Mouse (Mus musculus) forebrain, embryonic 10.5 days (tissue): Measurements from ENCODE around the gene Gm19345. TPM values are rescaled to one million over a fixed set of nuclear protein-coding genes. Genes with fewer than 3 reads are reported as not detected.

Source experiments
- DNase-seq: peaks from one replicate; pipeline ENCODE4 v3.0.0-alpha.2; 2017; ENCODE audit warnings: low spot score; ENCODE audit errors: extremely low spot score
- H3K27ac ChIP-seq: fragments of 300-500 bp; sonication (generic); 2 replicates; pipeline ENCODE4 v1.5.1; 2016; ENCODE audit warnings: mild to moderate bottlenecking
- H3K27me3 ChIP-seq: fragments of 300-500 bp; sonication (generic); 2 replicates; pipeline ENCODE4 v1.6.1; 2016; ENCODE audit warnings: mild to moderate bottlenecking; ENCODE audit not compliant: poor library complexity, severe bottlenecking
- H3K36me3 ChIP-seq: fragments of 300-500 bp; sonication (generic); replicated peaks from 2 replicates; pipeline ENCODE4 v1.6.1; 2016; ENCODE audit warnings: mild to moderate bottlenecking, moderate library complexity
- H3K4me1 ChIP-seq: fragments of 300-500 bp; sonication (generic); 2 replicates; pipeline ENCODE4 v1.6.1; 2016
- H3K4me3 ChIP-seq: fragments of 300-500 bp; sonication (generic); 2 replicates; pipeline ENCODE4 v1.5.1; 2016; ENCODE audit warnings: mild to moderate bottlenecking, moderate library complexity
- H3K9me3 ChIP-seq: fragments of 300-500 bp; sonication (generic); 2 replicates; pipeline ENCODE4 v1.6.1; 2016; ENCODE audit warnings: mild to moderate bottlenecking, moderate library complexity
- WGBS: fragments of 180-500 bp; shearing (Covaris S2); methylation state at CpG from one replicate; pipeline ENCODE4 v1.1.7; 2016; 5-methylcytosine and 5-hydroxymethylcytosine counted together
- polyA plus RNA-seq: library from polyadenylated mRNA; unstranded; fragments of >200 nt; fragmentation: Nextera tagmentation; extraction: Ambion mirVana; gene quantifications from 2 replicates; pipeline ENCODE4 v1.2.1, GENCODE M21; 2016

Gm19345 gene
- polyA plus RNA-seq, result 0.26 TPM in 1 of 2 replicates, not detected in the other

DNA sequence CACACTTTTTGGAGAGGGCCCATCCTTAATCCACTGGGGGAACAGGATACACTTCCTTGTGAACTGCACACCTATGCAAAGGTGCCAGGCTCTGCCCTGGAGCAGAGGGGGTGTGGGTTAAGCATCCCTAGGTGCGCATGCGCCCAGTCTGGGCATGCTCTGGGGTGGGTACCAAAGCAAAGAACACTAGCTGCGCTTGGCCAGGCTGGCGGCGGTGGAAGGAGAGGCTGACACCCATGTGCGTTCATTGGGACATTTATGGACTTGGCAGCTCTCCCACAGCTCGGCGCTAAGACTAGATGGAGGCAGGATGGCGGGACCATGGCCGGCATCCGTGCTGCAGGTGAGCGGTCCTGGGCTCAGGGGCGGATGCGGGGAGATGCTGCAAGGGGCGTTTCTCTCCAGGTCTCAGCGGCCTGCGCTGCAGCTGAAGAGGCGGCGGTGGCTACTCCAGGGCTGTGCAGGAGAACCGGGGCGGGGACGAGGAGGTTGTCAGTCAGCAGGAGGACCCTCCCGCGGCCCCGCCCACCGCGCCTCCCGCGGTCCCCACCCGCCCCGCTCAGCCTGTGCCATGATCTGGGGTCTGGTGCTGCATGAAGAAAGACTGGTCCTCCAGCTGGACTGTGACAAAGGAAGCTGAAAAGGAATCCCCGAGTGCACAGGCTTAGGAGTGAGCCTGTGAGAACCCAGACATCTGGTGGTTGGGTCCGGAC lies at the start of gene Gm19345:
Gm19345 (plus strand) TSS at position 146 of the 713 bp plus-strand sequence.
- WGBS, result 3% methylated on average over 33 of the region's 33 CpGs
- Histone ChIP-seq H3K4me1 (peaks cover 16% of the 10 kb centered on the region), H3K9me3 (no peaks in the 10 kb centered on the region; the same call in 1 of the 2 replicates), H3K4me3 (peak within 1 kb of the TSS; percentile 40), H3K27ac (no peak within 1 kb of the TSS), H3K27me3 (peaks cover 54% of the 10 kb centered on the region), H3K36me3 (no peaks in the 10 kb centered on the region)
- no peak for DNase-seq

GRCm38 (mm10) chr7:19802995-19803394 lies 48.8 kb upstream of the Gm19345 start:
- DNase-seq, result peak; percentile 67
- Histone ChIP-seq H3K27ac (no peak overlapping the region), H3K4me1 (no peaks in the 10 kb centered on the region), H3K4me3 (no peak overlapping the region), H3K27me3 (peaks cover 7% of the 10 kb centered on the region), H3K36me3 (no peaks in the 10 kb centered on the region), H3K9me3 (no peaks in the 10 kb centered on the region)
- WGBS, result 18% methylated on average over 7 of the region's 7 CpGs

- H3K4me3 ChIP-seq, result no peak overlapping the region
- H3K36me3 ChIP-seq, result no peaks in the 10 kb centered on the region
- peaks cover 20% of the 10 kb centered on the region for H3K4me1 ChIP-seq
- 86% methylated on average over 8 of the region's 8 CpGs for WGBS
- no peak overlapping the region for H3K27ac ChIP-seq
- peaks cover 42% of the 10 kb centered on the region for H3K27me3 ChIP-seq
- DNase-seq, result no peak
- no peaks in the 10 kb centered on the region for H3K9me3 ChIP-seq
Measured at GRCm38 (mm10) chr7:19806356-19806969, 45.3 kb upstream of the Gm19345 start.

- peaks cover 64% of the 10 kb centered on the region for H3K27me3 ChIP-seq
Measured at GRCm38 (mm10) chr7:19809369-19809768, 42.4 kb upstream of the Gm19345 start.

DNA sequence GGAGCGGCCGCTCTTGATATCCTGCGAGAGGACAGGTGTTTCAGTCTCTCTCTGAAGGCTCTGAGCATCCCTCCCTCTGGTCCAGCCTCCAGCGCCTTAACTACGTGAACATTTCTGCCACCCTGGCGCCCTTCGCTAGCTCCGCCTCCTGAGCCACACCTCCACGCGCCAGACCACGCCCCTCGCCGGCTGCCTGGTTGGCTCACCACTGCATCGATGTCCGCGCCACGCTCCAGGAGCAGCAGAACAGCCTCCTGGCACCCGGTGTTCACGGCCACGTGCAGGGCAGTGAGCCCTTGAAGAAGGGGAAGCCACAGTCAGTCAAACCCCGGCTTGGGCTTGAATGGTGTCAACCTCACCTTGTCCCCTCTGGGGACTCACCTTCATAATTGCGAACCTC lies 40.7 kb upstream of the Gm19345 start:
- Histone ChIP-seq H3K36me3 (no peaks in the 10 kb centered on the region), H3K27me3 (peaks cover 82% of the 10 kb centered on the region), H3K9me3 (peaks cover 5% of the 10 kb centered on the region; the same call in 1 of the 2 replicates), H3K4me3 (peak overlapping the region; percentile 38), H3K4me1 (peaks cover 31% of the 10 kb centered on the region), H3K27ac (no peak overlapping the region)
- peak; percentile 56 for DNase-seq
- 3% methylated on average over 22 of the region's 22 CpGs for WGBS

More at GRCm38 (mm10) chr7:19809369-19809768, 42.4 kb upstream of the Gm19345 start:
- 2% methylated on average over 27 of the region's 27 CpGs for WGBS
- H3K4me1 ChIP-seq, result peaks cover 21% of the 10 kb centered on the region
- peak overlapping the region; percentile 40 for H3K4me3 ChIP-seq
- no peaks in the 10 kb centered on the region for H3K36me3 ChIP-seq
- peak; percentile 24 for DNase-seq
- H3K27ac ChIP-seq, result no peak overlapping the region
- H3K9me3 ChIP-seq, result no peaks in the 10 kb centered on the region

- 84% methylated on average over 4 of the region's 4 CpGs for whole genome bisulfite sequencing
- Histone ChIP-seq H3K27me3 (peaks cover 100% of the 10 kb centered on the region), H3K4me3 (no peak overlapping the region), H3K4me1 (peaks cover 50% of the 10 kb centered on the region), H3K27ac (no peak overlapping the region), H3K9me3 (peaks cover 5% of the 10 kb centered on the region; the same call in 1 of the 2 replicates), H3K36me3 (no peaks in the 10 kb centered on the region)
- DNase-seq, result no peak
Measured at GRCm38 (mm10) chr7:19813161-19813560, 38.6 kb upstream of the Gm19345 start.

- Histone ChIP-seq H3K4me3 (no peak overlapping the region), H3K36me3 (no peaks in the 10 kb centered on the region), H3K4me1 (peaks cover 49% of the 10 kb centered on the region), H3K27me3 (peaks cover 100% of the 10 kb centered on the region), H3K27ac (no peak overlapping the region), H3K9me3 (peaks cover 5% of the 10 kb centered on the region; the same call in 1 of the 2 replicates)
- 86% methylated on average over 6 of the region's 6 CpGs for WGBS
- no peak for DNase-seq
Measured at GRCm38 (mm10) chr7:19813579-19814122, 38.2 kb upstream of the Gm19345 start.

GRCm38 (mm10) chr7:19815296-19816223 lies 36.2 kb upstream of the Gm19345 start:
- H3K27ac ChIP-seq, result peak overlapping the region; percentile 62; the same call in 1 of the 2 replicates
- no peaks in the 10 kb centered on the region for H3K36me3 ChIP-seq
- DNase-seq, result no peak

GRCm38 (mm10) chr7:19816224-19816771 lies 35.5 kb upstream of the Gm19345 start:
- Histone ChIP-seq H3K4me1 (peaks cover 31% of the 10 kb centered on the region), H3K27ac (peak overlapping the region; percentile 62), H3K4me3 (peak overlapping the region; percentile 52), H3K27me3 (peaks cover 100% of the 10 kb centered on the region), H3K9me3 (peaks cover 8% of the 10 kb centered on the region; the same call in 1 of the 2 replicates), H3K36me3 (no peaks in the 10 kb centered on the region)
- DNase-seq, result peak; percentile 65
- under 1% methylated on average over 26 of the region's 28 CpGs for WGBS

More at GRCm38 (mm10) chr7:19815296-19816223, 36.2 kb upstream of the Gm19345 start:
- 27% methylated on average over 17 of the region's 17 CpGs for WGBS
- Histone ChIP-seq H3K4me3 (peak overlapping the region; percentile 52), H3K27me3 (peaks cover 100% of the 10 kb centered on the region), H3K4me1 (peaks cover 39% of the 10 kb centered on the region), H3K9me3 (peaks cover 5% of the 10 kb centered on the region; the same call in 1 of the 2 replicates)

- peak; percentile 44 for DNase-seq
- Histone ChIP-seq H3K36me3 (no peaks in the 10 kb centered on the region), H3K4me1 (peaks cover 34% of the 10 kb centered on the region), H3K4me3 (peak overlapping the region; percentile 52), H3K9me3 (peaks cover 8% of the 10 kb centered on the region; the same call in 1 of the 2 replicates), H3K27ac (peak overlapping the region; percentile 72), H3K27me3 (peaks cover 100% of the 10 kb centered on the region)
- WGBS, result 4% methylated on average over 15 of the region's 15 CpGs
Measured at GRCm38 (mm10) chr7:19817382-19818105, 34.3 kb upstream of the Gm19345 start.

GRCm38 (mm10) chr7:19818440-19818839 lies 33.4 kb upstream of the Gm19345 start:
- peaks cover 41% of the 10 kb centered on the region for H3K4me1 ChIP-seq
- WGBS, result 89% methylated on average over 5 of the region's 5 CpGs
- DNase-seq, result no peak
- H3K36me3 ChIP-seq, result no peaks in the 10 kb centered on the region
- peaks cover 100% of the 10 kb centered on the region for H3K27me3 ChIP-seq
- H3K4me3 ChIP-seq, result no peak overlapping the region
- H3K9me3 ChIP-seq, result peaks cover 8% of the 10 kb centered on the region; the same call in 1 of the 2 replicates
- H3K27ac ChIP-seq, result no peak overlapping the region
